Mouse (Mus musculus) heart, postnatal 0 days (tissue): Measurements from ENCODE around the gene Dapp1.

Source experiments
- CTCF ChIP-seq: IDR thresholded peaks from 2 replicates; pipeline ENCODE4 v1.5.1; 2016; ENCODE audit warnings: antibody characterized with exemption, control low read depth, low read depth
- EP300 ChIP-seq: IDR thresholded peaks from 2 replicates; pipeline ENCODE4 v1.6.1; 2016; ENCODE audit warnings: antibody characterized with exemption, low read depth

GRCm38 (mm10) chr3:137976943-137977628, 4.3 kb downstream of the Dapp1 start:
- no peak for TF ChIP-seq CTCF
- TF ChIP-seq EP300: no peak
